Comparison of ENCODE assay signal across 9 mouse cellular contexts in the genomic region with DNA sequence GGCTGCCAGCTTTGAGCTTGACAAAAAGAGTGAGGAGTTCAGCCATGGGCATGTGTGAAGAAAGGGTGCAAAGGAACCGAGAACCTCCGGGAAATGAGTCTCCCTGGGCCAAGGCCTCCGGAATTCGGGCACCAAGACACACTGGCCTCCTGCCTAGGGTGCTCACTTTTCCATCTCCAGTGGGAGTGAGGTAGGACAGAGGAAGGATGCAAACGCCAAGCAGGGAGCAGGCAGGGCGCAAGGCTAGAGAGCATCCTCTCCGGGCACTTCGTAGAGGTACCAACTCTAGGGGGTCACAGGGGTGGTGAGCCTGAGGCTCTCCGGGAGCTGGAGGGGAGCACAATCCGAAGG. TPM values are rescaled to one million over a fixed set of nuclear protein-coding genes. Genes with fewer than 3 reads are reported as not detected.
DNase-seq lines count a peak whose midpoint lies in the region; ATAC-seq and TF ChIP-seq lines count a peak whose summit lies in the region.
"Had no signal": no experiment of that assay in that cellular context is flagged by ENCODE, and none has a peak within 500 bp of the region (broad histone marks: within the 10 kb centered on the region; RNA-seq: fewer than 3 reads in every experiment).

No protein-coding gene starts in this region.

- peak overlapping the region; percentile 100 for H3K4me2 ChIP-seq in heart, embryonic 16.5 days (ENCODE audit: low read depth, low read length)
- H3K4me2 ChIP-seq in liver, postnatal 0 days (ENCODE audit: low read depth, low read length) = peak overlapping the region; percentile 79

- no peak for TF ChIP-seq CTCF in liver, postnatal 0 days (IDR thresholded peaks at IDR 0.05; ENCODE audit: low read depth)

- no peak for TF ChIP-seq EP300 in liver, postnatal 0 days (IDR thresholded peaks at IDR 0.05; ENCODE audit: low read depth)

- peaks cover 8% of the 10 kb centered on the region for H3K4me1 ChIP-seq in heart, embryonic 16.5 days (ENCODE audit: control insufficient read depth, insufficient read depth, low read length)
- peaks cover 2% of the 10 kb centered on the region; the same call in 1 of the 2 replicates for H3K4me1 ChIP-seq in liver, postnatal 0 days (ENCODE audit: insufficient read depth)

- H3K9ac ChIP-seq in heart, embryonic 16.5 days (ENCODE audit: low read length) = peak overlapping the region; percentile 83
- no peak overlapping the region for H3K9ac ChIP-seq in liver, postnatal 0 days (replicated peaks)

- WGBS in heart, embryonic 16.5 days = 5% methylated on average over 10 of the region's 10 CpGs
- WGBS in liver, postnatal 0 days (ENCODE audit: insufficient replicate concordance) = 12% methylated on average over 10 of the region's 10 CpGs

- no peak overlapping the region for H3K27ac ChIP-seq in heart, embryonic 16.5 days (ENCODE audit: low read length)
- no peak overlapping the region for H3K27ac ChIP-seq in liver, postnatal 0 days (ENCODE audit: low read depth)

- H3K9me3 ChIP-seq in heart, embryonic 16.5 days (replicated peaks; ENCODE audit: control insufficient read depth, low read length) = no peaks in the 10 kb centered on the region
- no peaks in the 10 kb centered on the region for H3K9me3 ChIP-seq in liver, postnatal 0 days (ENCODE audit: low read length)

- no peaks in the 10 kb centered on the region for H3K36me3 ChIP-seq in heart, embryonic 16.5 days (ENCODE audit: control insufficient read depth, insufficient read depth)
- no peaks in the 10 kb centered on the region for H3K36me3 ChIP-seq in liver, postnatal 0 days (replicated peaks; ENCODE audit: insufficient read depth, low read length)

- H3K4me3 ChIP-seq in heart, embryonic 16.5 days (ENCODE audit: low read length) = peak overlapping the region; percentile 82
- peak overlapping the region; percentile 50 for H3K4me3 ChIP-seq in liver, postnatal 0 days (ENCODE audit: low read depth, low read length)
- H3K4me3 ChIP-seq: myocyte had no signal

- H3K27me3 ChIP-seq in heart, embryonic 16.5 days (ENCODE audit: control insufficient read depth, insufficient read depth, low read length) = peaks cover 26% of the 10 kb centered on the region; the same call in 1 of the 2 replicates
- H3K27me3 ChIP-seq in liver, postnatal 0 days (ENCODE audit: insufficient read depth, low read length) = peaks cover 48% of the 10 kb centered on the region

- no peak; the same call in 1 of the 2 replicates for ATAC-seq in heart, embryonic 16.5 days (replicated peaks; ENCODE audit: extremely low read depth, insufficient read depth, low FRiP score)
- no peak for ATAC-seq in liver, postnatal 0 days

- DNase-seq in frontal cortex, postnatal 10 days (ENCODE audit: low spot score in 2 of 2) = peak; percentile 7 to 24
- DNase-seq in frontal cortex, postnatal 25 days (ENCODE audit: low spot score in 2 of 2) = no peak
- DNase-seq in ovary, postnatal 36 days (ENCODE audit: low spot score) = peak; percentile 27
- no peak for DNase-seq in ovary, adult 18-20 months (ENCODE audit: low spot score)
- DNase-seq in liver, postnatal 0 days = no peak
- DNase-seq in thymus, postnatal 14 days = no peak
- DNase-seq in thymus, postnatal 25 days = no peak

RNA-seq across cellular contexts. Expression of gene Aff3, which starts 38.4 kb away (rescaled TPM):
- 1.7 and 2.2 TPM in 2 replicates for polyA plus RNA-seq in heart, embryonic 16.5 days (2015; fragmentation: Nextera tagmentation; extraction: Ambion mirVana)
- polyA plus RNA-seq in liver, postnatal 0 days (2015; fragmentation: Nextera tagmentation; extraction: Ambion mirVana) = 0.81 and 1.1 TPM in 2 replicates
- polyA plus RNA-seq: myocyte had no signal

Comparison
In these comparisons a context has a peak if more than half of its experiments do, and no peak if none do; other contexts are left out.
1. DNase-seq: peak in frontal cortex, postnatal 10 days (2 of 2) and ovary, postnatal 36 days (single experiment); none in frontal cortex, postnatal 25 days (0 of 2), ovary, adult 18-20 months (single experiment), liver, postnatal 0 days (single experiment), thymus, postnatal 14 days (single experiment) and thymus, postnatal 25 days (single experiment).